Mouse (Mus musculus) liver, embryonic 14.5 days (tissue): Measurements from ENCODE around the gene Pcyt2.

Experiments used
- CTCF ChIP-seq: IDR thresholded peaks from 2 replicates; pipeline ENCODE4 v1.5.1; 2016; ENCODE audit warnings: antibody characterized with exemption, low read depth, control low read depth
- EP300 ChIP-seq: IDR thresholded peaks from 2 replicates; pipeline ENCODE4 v1.6.1; 2016; ENCODE audit warnings: antibody characterized with exemption, low read depth

- TF ChIP-seq CTCF = no peak
- TF ChIP-seq EP300 = no peak
Observed at GRCm38 (mm10) chr11:120575046-120575445, 42.7 kb downstream of the Pcyt2 start.
